Mouse (Mus musculus) retina, adult 2 months (tissue): Measurements from ENCODE around the gene Samd14.

ENCODE experiments used
- DNase-seq: peaks from one replicate; pipeline ENCODE4 v3.0.0-alpha.2; 2012; ENCODE audit warnings: low read depth, low spot score

Samd14 gene

GRCm38 (mm10) chr11:95072804-95073203 lies 63.1 kb downstream of the Samd14 start:
- no peak for DNase-seq

- no peak for DNase-seq
Observed at GRCm38 (mm10) chr11:95073835-95074234, 64.2 kb downstream of the Samd14 start.

GRCm38 (mm10) chr11:95074694-95075093 lies 65.0 kb downstream of the Samd14 start:
- DNase-seq = no peak

- DNase-seq = no peak
Observed at GRCm38 (mm10) chr11:95075197-95076040, 65.7 kb downstream of the Samd14 start.
